Mouse (Mus musculus): Measurements from ENCODE around the gene Nrg3. TPM values are rescaled to one million over a fixed set of nuclear protein-coding genes. Genes with fewer than 3 reads are reported as not detected.

Nrg3 gene
- polyA plus RNA-seq, 1 experiment from 2014 or later: not detected

DNA sequence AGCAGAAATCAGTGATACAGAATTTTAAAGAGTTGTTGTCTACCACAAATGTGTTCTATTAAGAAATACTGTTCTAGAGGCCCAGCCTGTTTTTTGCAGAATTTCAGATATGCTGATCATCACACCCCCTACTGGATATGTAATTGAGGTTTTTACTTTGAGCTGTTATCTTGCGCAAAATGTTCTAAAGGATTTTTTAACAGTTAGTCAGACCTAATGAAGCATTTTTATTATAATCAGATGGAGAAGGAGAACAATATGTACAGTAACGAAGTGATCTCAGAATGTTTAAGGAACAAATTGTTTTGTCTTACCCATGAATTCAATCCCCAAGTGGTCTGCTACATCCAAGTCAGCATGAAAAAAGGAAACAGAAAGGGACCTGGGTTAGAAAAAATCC is 963.9 kb downstream of the Nrg3 start:
- no peaks in the 10 kb centered on the region for H3K9me3 ChIP-seq (ENCODE audit: low read length)
- no peaks in the 10 kb centered on the region for H3K36me3 ChIP-seq (replicated peaks; ENCODE audit: insufficient read depth, low read length)
- DNase-seq: no peak
- no peak overlapping the region for H3K9ac ChIP-seq (replicated peaks)
- WGBS (ENCODE audit: insufficient replicate concordance): 83% methylated on average over 2 of the region's 2 CpGs
- H3K27me3 ChIP-seq (ENCODE audit: insufficient read depth, low read length): no peaks in the 10 kb centered on the region
- no peak overlapping the region for H3K27ac ChIP-seq (ENCODE audit: low read depth)
- no peaks in the 10 kb centered on the region for H3K4me1 ChIP-seq (ENCODE audit: insufficient read depth)
- TF ChIP-seq EP300 (IDR thresholded peaks at IDR 0.05; ENCODE audit: low read depth): no peak
- ATAC-seq: no peak
- H3K4me3 ChIP-seq (ENCODE audit: low read depth, low read length): no peak overlapping the region
- H3K4me2 ChIP-seq (ENCODE audit: low read depth, low read length): no peak overlapping the region

- no peak overlapping the region for H3K27ac ChIP-seq (ENCODE audit: low read depth)
- H3K36me3 ChIP-seq (replicated peaks; ENCODE audit: insufficient read depth, low read length): no peaks in the 10 kb centered on the region
- 40% methylated on average over 1 of the region's 1 CpGs for WGBS (ENCODE audit: insufficient replicate concordance)
- no peak for DNase-seq
- no peak overlapping the region for H3K9ac ChIP-seq (replicated peaks)
- no peaks in the 10 kb centered on the region for H3K9me3 ChIP-seq (ENCODE audit: low read length)
- H3K4me1 ChIP-seq (ENCODE audit: insufficient read depth): no peaks in the 10 kb centered on the region
- no peak overlapping the region for H3K4me3 ChIP-seq (ENCODE audit: low read depth, low read length)
- H3K27me3 ChIP-seq (ENCODE audit: insufficient read depth, low read length): no peaks in the 10 kb centered on the region
- H3K4me2 ChIP-seq (ENCODE audit: low read depth, low read length): no peak overlapping the region
- no peak for ATAC-seq
- no peak for TF ChIP-seq EP300 (IDR thresholded peaks at IDR 0.05; ENCODE audit: low read depth)
- TF ChIP-seq CTCF (IDR thresholded peaks at IDR 0.05; ENCODE audit: low read depth): no peak
Measured at GRCm38 (mm10) chr14:38494970-38495369, 977.9 kb downstream of the Nrg3 start.

DNA sequence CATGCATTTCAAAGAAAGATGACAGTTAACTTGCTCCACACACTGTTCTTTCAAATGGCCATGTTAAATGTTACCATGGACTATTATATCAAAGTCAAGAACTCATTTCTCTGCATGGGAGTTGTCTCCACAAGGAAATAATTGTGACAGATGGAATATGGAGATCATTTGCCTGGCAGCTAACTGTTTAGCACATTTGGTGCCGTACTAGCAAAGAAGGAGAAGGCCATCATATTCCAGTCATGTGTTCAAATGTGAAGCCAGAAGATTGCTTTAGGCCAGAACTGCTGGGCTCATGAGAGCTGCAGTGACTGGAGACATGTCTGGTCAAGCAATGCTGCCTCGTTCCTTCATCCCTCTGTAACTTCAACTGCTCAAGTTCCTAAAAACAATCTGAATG is 1025.8 kb downstream of the Nrg3 start:
- H3K36me3 ChIP-seq (replicated peaks; ENCODE audit: insufficient read depth, low read length): no peaks in the 10 kb centered on the region
- H3K27me3 ChIP-seq (ENCODE audit: insufficient read depth, low read length): no peaks in the 10 kb centered on the region
- TF ChIP-seq CTCF (IDR thresholded peaks at IDR 0.05; ENCODE audit: low read depth): no peak
- TF ChIP-seq EP300 (IDR thresholded peaks at IDR 0.05; ENCODE audit: low read depth): no peak
- H3K4me1 ChIP-seq (ENCODE audit: insufficient read depth): no peaks in the 10 kb centered on the region
- H3K27ac ChIP-seq (ENCODE audit: low read depth): no peak overlapping the region
- no peaks in the 10 kb centered on the region for H3K9me3 ChIP-seq (ENCODE audit: low read length)
- DNase-seq (no peak), ATAC-seq (no peak)
- H3K4me3 ChIP-seq (ENCODE audit: low read depth, low read length): no peak overlapping the region
- WGBS (ENCODE audit: insufficient replicate concordance): 74% methylated on average over 2 of the region's 2 CpGs
- H3K9ac ChIP-seq (replicated peaks): no peak overlapping the region
- no peak overlapping the region for H3K4me2 ChIP-seq (ENCODE audit: low read depth, low read length)

GRCm38 (mm10) chr14:38444788-38445187 is 1028.1 kb downstream of the Nrg3 start:
- no peak for TF ChIP-seq CTCF (IDR thresholded peaks at IDR 0.05; ENCODE audit: low read depth)
- no peak for TF ChIP-seq EP300 (IDR thresholded peaks at IDR 0.05; ENCODE audit: low read depth)

GRCm38 (mm10) chr14:38433793-38434589 is 1038.9 kb downstream of the Nrg3 start:
- no peak overlapping the region for H3K9ac ChIP-seq (replicated peaks)
- H3K9me3 ChIP-seq (ENCODE audit: low read length): no peaks in the 10 kb centered on the region
- ATAC-seq: no peak
- TF ChIP-seq EP300 (IDR thresholded peaks at IDR 0.05; ENCODE audit: low read depth): no peak
- no peak for TF ChIP-seq CTCF (IDR thresholded peaks at IDR 0.05; ENCODE audit: low read depth)
- H3K4me2 ChIP-seq (ENCODE audit: low read depth, low read length): no peak overlapping the region
- 55% methylated on average over 6 of the region's 6 CpGs for WGBS (ENCODE audit: insufficient replicate concordance)
- no peak overlapping the region for H3K27ac ChIP-seq (ENCODE audit: low read depth)
- no peaks in the 10 kb centered on the region for H3K36me3 ChIP-seq (replicated peaks; ENCODE audit: insufficient read depth, low read length)
- H3K27me3 ChIP-seq (ENCODE audit: insufficient read depth, low read length): no peaks in the 10 kb centered on the region
- no peak overlapping the region for H3K4me3 ChIP-seq (ENCODE audit: low read depth, low read length)
- no peak for DNase-seq
- no peaks in the 10 kb centered on the region for H3K4me1 ChIP-seq (ENCODE audit: insufficient read depth)

More at GRCm38 (mm10) chr14:38444788-38445187, 1028.1 kb downstream of the Nrg3 start:
- no peak for ATAC-seq
- WGBS (ENCODE audit: insufficient replicate concordance): 70% methylated on average over 2 of the region's 2 CpGs
- H3K36me3 ChIP-seq (replicated peaks; ENCODE audit: insufficient read depth, low read length): no peaks in the 10 kb centered on the region
- H3K4me3 ChIP-seq (ENCODE audit: low read depth, low read length): no peak overlapping the region
- H3K27me3 ChIP-seq (ENCODE audit: insufficient read depth, low read length): no peaks in the 10 kb centered on the region
- DNase-seq: no peak
- no peaks in the 10 kb centered on the region for H3K9me3 ChIP-seq (ENCODE audit: low read length)
- no peak overlapping the region for H3K27ac ChIP-seq (ENCODE audit: low read depth)
- H3K4me1 ChIP-seq (ENCODE audit: insufficient read depth): no peaks in the 10 kb centered on the region
- H3K4me2 ChIP-seq (ENCODE audit: low read depth, low read length): no peak overlapping the region
- no peak overlapping the region for H3K9ac ChIP-seq (replicated peaks)

DNA sequence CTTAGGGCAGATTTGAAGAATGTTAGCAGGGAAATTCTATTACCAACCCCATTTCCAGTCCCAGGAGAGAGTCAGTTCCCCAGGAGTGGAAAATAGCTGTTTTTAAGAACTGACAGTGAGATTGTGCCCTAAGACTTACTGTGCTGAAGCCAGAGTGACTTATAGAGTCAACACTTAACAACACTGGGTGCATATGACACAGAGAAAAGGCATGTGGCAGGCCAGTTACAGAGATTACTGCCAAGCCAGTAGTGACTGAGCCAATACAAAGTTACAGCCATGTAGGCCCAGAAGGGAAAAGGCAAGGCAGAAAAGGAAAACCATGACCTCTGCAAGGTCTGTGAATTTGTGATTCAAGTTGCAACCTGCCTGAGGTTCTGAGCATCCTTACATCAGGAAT is 1098.2 kb downstream of the Nrg3 start:
- no peak for DNase-seq
- H3K27me3 ChIP-seq (ENCODE audit: insufficient read depth, low read length): no peaks in the 10 kb centered on the region
- no peaks in the 10 kb centered on the region for H3K36me3 ChIP-seq (replicated peaks; ENCODE audit: insufficient read depth, low read length)
- no peak overlapping the region for H3K4me3 ChIP-seq (ENCODE audit: low read depth, low read length)
- TF ChIP-seq EP300 (IDR thresholded peaks at IDR 0.05; ENCODE audit: low read depth): no peak
- TF ChIP-seq CTCF (IDR thresholded peaks at IDR 0.05; ENCODE audit: low read depth): no peak
- no peak overlapping the region for H3K9ac ChIP-seq (replicated peaks)
- ATAC-seq: no peak
- no peaks in the 10 kb centered on the region for H3K4me1 ChIP-seq (ENCODE audit: insufficient read depth)
- H3K4me2 ChIP-seq (ENCODE audit: low read depth, low read length): no peak overlapping the region
- H3K27ac ChIP-seq (ENCODE audit: low read depth): no peak overlapping the region
- no peaks in the 10 kb centered on the region; the same call in 1 of the 2 replicates for H3K9me3 ChIP-seq (ENCODE audit: low read length)

Data from liver, postnatal 0 days (tissue).